Mouse (Mus musculus) heart, postnatal 0 days (tissue): ENCODE measurements around the gene Hmmr.
A peak's percentile ranks its signal among the peaks of the same experiment; 100 is the strongest.

ENCODE experiments used
- CTCF ChIP-seq: IDR thresholded peaks from 2 replicates; pipeline ENCODE4 v1.5.1; 2016; ENCODE audit warnings: antibody characterized with exemption, control low read depth, low read depth
- EP300 ChIP-seq: IDR thresholded peaks from 2 replicates; pipeline ENCODE4 v1.6.1; 2016; ENCODE audit warnings: antibody characterized with exemption, low read depth

- TF ChIP-seq EP300 (no peak), CTCF (peak; percentile 69)
Observed at GRCm38 (mm10) chr11:40775315-40776269, 42.4 kb upstream of the Hmmr start.
